Mouse (Mus musculus) forebrain, embryonic 16.5 days (tissue): ENCODE measurements at regions not wholly inside any gene's neighbourhood (a gene's known extent, or its start where the extent isn't known, plus 50 kb on each side); places are given as distances from the start of the nearest gene placed in this dataset.
A peak's percentile ranks its signal among the peaks of the same experiment; 100 is the strongest.

ENCODE experiments used
- ATAC-seq: fragments of 200-750 bp; cut with Nextera tagmentation; 2 replicates; pipeline ENCODE4 v1.8.0; 2017; ENCODE audit warnings: mild to moderate bottlenecking, moderate library complexity
- H3K27ac ChIP-seq: fragments of 300-500 bp; sonication (generic); 2 replicates; pipeline ENCODE4 v1.5.1; 2014; ENCODE audit warnings: low read length, control low read depth
- H3K27me3 ChIP-seq: fragments of 300-500 bp; sonication (generic); replicated peaks from 2 replicates; pipeline ENCODE4 v1.6.1; 2014; ENCODE audit warnings: low read length; ENCODE audit not compliant: control insufficient read depth, insufficient read depth
- H3K36me3 ChIP-seq: fragments of 300-500 bp; sonication (generic); 2 replicates; pipeline ENCODE4 v1.6.1; 2014; ENCODE audit not compliant: control insufficient read depth, insufficient read depth
- H3K4me1 ChIP-seq: fragments of 300-500 bp; sonication (generic); replicated peaks from 2 replicates; pipeline ENCODE4 v1.6.1; 2014; ENCODE audit warnings: low read length; ENCODE audit not compliant: control insufficient read depth, insufficient read depth
- H3K4me2 ChIP-seq: fragments of 300-500 bp; sonication (generic); 2 replicates; pipeline ENCODE4 v1.6.1; 2014; ENCODE audit warnings: mild to moderate bottlenecking, low read length, control low read depth
- H3K4me3 ChIP-seq: fragments of 300-500 bp; sonication (generic); replicated peaks from 2 replicates; pipeline ENCODE4 v1.5.1; 2014; ENCODE audit warnings: mild to moderate bottlenecking, low read length, control low read depth
- H3K9ac ChIP-seq: fragments of 300-500 bp; sonication (generic); replicated peaks from 2 replicates; pipeline ENCODE4 v1.6.1; 2014; ENCODE audit warnings: low read depth, low read length, control low read depth
- H3K9me3 ChIP-seq: fragments of 300-500 bp; sonication (generic); 2 replicates; pipeline ENCODE4 v1.6.1; 2016; ENCODE audit warnings: low read length; ENCODE audit not compliant: control insufficient read depth
- WGBS: fragments of 180-500 bp; shearing (Covaris S2); extraction: QIAGEN DNeasy Blood & Tissue Kit; methylation state at CpG from one replicate; pipeline ENCODE4 v1.1.7; 2014; 5-methylcytosine and 5-hydroxymethylcytosine counted together

GRCm38 (mm10) chr6:96000011-96000476 lies 112.9 kb upstream of the Fam19a1 start:
- peak; percentile 79 for ATAC-seq
- Histone ChIP-seq H3K4me1 (peaks cover 5% of the 10 kb centered on the region), H3K36me3 (no peaks in the 10 kb centered on the region), H3K4me3 (no peak overlapping the region), H3K9ac (no peak overlapping the region), H3K4me2 (no peak overlapping the region), H3K9me3 (no peaks in the 10 kb centered on the region), H3K27ac (no peak overlapping the region), H3K27me3 (no peaks in the 10 kb centered on the region)
- 59% methylated on average over 10 of the region's 10 CpGs for WGBS

GRCm38 (mm10) chr6:96011299-96011698 lies 101.7 kb upstream of the Fam19a1 start:
- 85% methylated on average over 5 of the region's 5 CpGs for WGBS
- H3K27ac ChIP-seq, result no peak overlapping the region
- no peak for ATAC-seq
- H3K4me3 ChIP-seq, result no peak overlapping the region
- H3K9me3 ChIP-seq, result no peaks in the 10 kb centered on the region
- no peak overlapping the region for H3K9ac ChIP-seq
- H3K4me2 ChIP-seq, result no peak overlapping the region
- no peaks in the 10 kb centered on the region for H3K36me3 ChIP-seq
- H3K4me1 ChIP-seq, result no peaks in the 10 kb centered on the region
- H3K27me3 ChIP-seq, result no peaks in the 10 kb centered on the region

- Histone ChIP-seq H3K27me3 (no peaks in the 10 kb centered on the region), H3K4me3 (no peak overlapping the region), H3K36me3 (no peaks in the 10 kb centered on the region), H3K4me2 (no peak overlapping the region), H3K27ac (no peak overlapping the region), H3K4me1 (no peaks in the 10 kb centered on the region), H3K9me3 (no peaks in the 10 kb centered on the region), H3K9ac (no peak overlapping the region)
- ATAC-seq, result no peak
- 87% methylated on average over 7 of the region's 7 CpGs for WGBS
Observed at GRCm38 (mm10) chr6:96028022-96028704, 84.8 kb upstream of the Fam19a1 start.

GRCm38 (mm10) chr6:96043711-96044110 lies 69.2 kb upstream of the Fam19a1 start:
- H3K9ac ChIP-seq, result no peak overlapping the region
- no peaks in the 10 kb centered on the region for H3K27me3 ChIP-seq
- no peaks in the 10 kb centered on the region for H3K9me3 ChIP-seq
- 82% methylated on average over 4 of the region's 4 CpGs for WGBS
- no peak for ATAC-seq
- H3K4me3 ChIP-seq, result no peak overlapping the region
- H3K27ac ChIP-seq, result no peak overlapping the region
- H3K4me2 ChIP-seq, result no peak overlapping the region
- H3K36me3 ChIP-seq, result no peaks in the 10 kb centered on the region
- H3K4me1 ChIP-seq, result no peaks in the 10 kb centered on the region

- Histone ChIP-seq H3K4me1 (no peaks in the 10 kb centered on the region), H3K4me3 (no peak overlapping the region), H3K27me3 (no peaks in the 10 kb centered on the region), H3K27ac (no peak overlapping the region), H3K4me2 (no peak overlapping the region), H3K9ac (no peak overlapping the region), H3K9me3 (no peaks in the 10 kb centered on the region), H3K36me3 (no peaks in the 10 kb centered on the region)
- WGBS, result 92% methylated on average over 4 of the region's 4 CpGs
- no peak for ATAC-seq
Observed at GRCm38 (mm10) chr6:96053476-96053875, 59.5 kb upstream of the Fam19a1 start.

- Histone ChIP-seq H3K9ac (no peak overlapping the region), H3K9me3 (no peaks in the 10 kb centered on the region)
- 85% methylated on average over 2 of the region's 2 CpGs for WGBS
Observed at GRCm38 (mm10) chr6:96057011-96057410, 55.9 kb upstream of the Fam19a1 start.

GRCm38 (mm10) chr6:96057575-96058159 lies 55.3 kb upstream of the Fam19a1 start:
- no peaks in the 10 kb centered on the region for H3K4me1 ChIP-seq
- H3K4me2 ChIP-seq, result no peak overlapping the region
- no peak for ATAC-seq
- H3K9me3 ChIP-seq, result no peaks in the 10 kb centered on the region
- no peak overlapping the region for H3K27ac ChIP-seq
- no peak overlapping the region for H3K9ac ChIP-seq
- WGBS, result 89% methylated on average over 5 of the region's 5 CpGs
- no peaks in the 10 kb centered on the region for H3K36me3 ChIP-seq
- H3K27me3 ChIP-seq, result no peaks in the 10 kb centered on the region
- H3K4me3 ChIP-seq, result no peak overlapping the region

More at GRCm38 (mm10) chr6:96057011-96057410, 55.9 kb upstream of the Fam19a1 start:
- Histone ChIP-seq H3K27me3 (no peaks in the 10 kb centered on the region), H3K4me3 (no peak overlapping the region), H3K27ac (no peak overlapping the region), H3K36me3 (no peaks in the 10 kb centered on the region), H3K4me1 (no peaks in the 10 kb centered on the region), H3K4me2 (no peak overlapping the region)
- ATAC-seq, result no peak

- Histone ChIP-seq H3K4me1 (no peaks in the 10 kb centered on the region), H3K9ac (no peak overlapping the region), H3K4me3 (no peak overlapping the region), H3K27ac (no peak overlapping the region), H3K36me3 (no peaks in the 10 kb centered on the region), H3K4me2 (no peak overlapping the region), H3K9me3 (no peaks in the 10 kb centered on the region), H3K27me3 (no peaks in the 10 kb centered on the region)
- WGBS, result 74% methylated on average over 1 of the region's 1 CpGs
- no peak for ATAC-seq
Observed at GRCm38 (mm10) chr6:96061979-96062378, 51.0 kb upstream of the Fam19a1 start.
